Mouse (Mus musculus) forebrain, embryonic 11.5 days (tissue): ENCODE measurements at regions not wholly inside any gene's neighbourhood (a gene's known extent, or its start where the extent isn't known, plus 50 kb on each side); places are given as distances from the start of the nearest gene placed in this dataset.

Experiments used
- ATAC-seq: fragments of 200-750 bp; cut with Nextera tagmentation; replicated peaks from 2 replicates; pipeline ENCODE4 v1.8.0; 2017; ENCODE audit warnings: moderate TSS enrichment; ENCODE audit not compliant: low FRiP score
- DNase-seq: peaks from one replicate; pipeline ENCODE4 v3.0.0-alpha.2; 2017; ENCODE audit warnings: low spot score
- H3K27ac ChIP-seq: fragments of 300-500 bp; sonication (generic); 2 replicates; pipeline ENCODE4 v1.5.1; 2014; ENCODE audit warnings: low read depth, low read length
- H3K27me3 ChIP-seq: fragments of 300-500 bp; sonication (generic); 2 replicates; pipeline ENCODE4 v1.6.1; 2014; ENCODE audit warnings: mild to moderate bottlenecking, low read length, mixed read lengths; ENCODE audit not compliant: control insufficient read depth, insufficient read depth
- H3K36me3 ChIP-seq: fragments of 300-500 bp; sonication (generic); 2 replicates; pipeline ENCODE4 v1.6.1; 2014; ENCODE audit warnings: mild to moderate bottlenecking, low read length, moderate library complexity, mixed read lengths; ENCODE audit not compliant: control insufficient read depth, insufficient read depth
- H3K4me1 ChIP-seq: fragments of 300-500 bp; sonication (generic); replicated peaks from 2 replicates; pipeline ENCODE4 v1.6.1; 2014; ENCODE audit warnings: low read length, mixed read lengths; ENCODE audit not compliant: control insufficient read depth, insufficient read depth
- H3K4me2 ChIP-seq: fragments of 300-500 bp; sonication (generic); 2 replicates; pipeline ENCODE4 v1.6.1; 2014; ENCODE audit warnings: low read depth, mild to moderate bottlenecking, low read length, moderate library complexity, mixed read lengths; ENCODE audit not compliant: severe bottlenecking
- H3K4me3 ChIP-seq: fragments of 300-500 bp; sonication (generic); 2 replicates; pipeline ENCODE4 v1.5.1; 2014; ENCODE audit warnings: low read depth, low read length
- H3K9ac ChIP-seq: fragments of 300-500 bp; sonication (generic); 2 replicates; pipeline ENCODE4 v1.6.1; 2014; ENCODE audit warnings: low read length
- H3K9me3 ChIP-seq: fragments of 300-500 bp; sonication (generic); 2 replicates; pipeline ENCODE4 v1.6.1; 2016; ENCODE audit warnings: low read length, mixed read lengths; ENCODE audit not compliant: control insufficient read depth
- WGBS: fragments of 180-500 bp; shearing (Covaris S2); extraction: QIAGEN DNeasy Blood & Tissue Kit; methylation state at CpG from one replicate; pipeline ENCODE4 v1.1.7; 2014; 5-methylcytosine and 5-hydroxymethylcytosine counted together

DNA sequence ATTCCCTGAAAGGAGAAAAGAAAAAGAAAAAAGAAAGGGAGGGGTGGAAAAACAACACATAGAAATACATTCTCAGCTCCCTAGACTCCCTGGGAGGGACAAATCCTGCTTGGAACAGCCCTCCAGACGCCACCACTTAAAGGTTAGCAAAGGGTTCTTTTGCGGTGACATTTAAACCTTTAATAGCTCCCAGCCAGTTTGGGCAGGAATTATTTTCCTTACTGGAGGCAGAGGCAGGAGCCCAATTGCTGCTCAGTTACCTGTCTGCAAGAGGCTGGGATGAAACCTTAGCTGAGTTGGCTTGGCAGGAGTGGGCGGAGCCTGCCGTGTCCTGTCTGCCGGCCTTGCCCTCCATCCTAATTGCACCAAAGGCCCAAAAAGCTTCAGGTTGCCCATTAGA lies 490.4 kb upstream of the Etaa1 start:
- H3K27me3 ChIP-seq, result no peaks in the 10 kb centered on the region
- no peak overlapping the region for H3K27ac ChIP-seq
- WGBS, result 60% methylated on average over 5 of the region's 5 CpGs
- ATAC-seq, result no peak
- no peak overlapping the region for H3K4me2 ChIP-seq
- no peaks in the 10 kb centered on the region for H3K36me3 ChIP-seq
- H3K9me3 ChIP-seq, result no peaks in the 10 kb centered on the region
- H3K9ac ChIP-seq, result no peak overlapping the region
- H3K4me3 ChIP-seq, result no peak overlapping the region
- DNase-seq, result no peak
- H3K4me1 ChIP-seq, result no peaks in the 10 kb centered on the region

DNA sequence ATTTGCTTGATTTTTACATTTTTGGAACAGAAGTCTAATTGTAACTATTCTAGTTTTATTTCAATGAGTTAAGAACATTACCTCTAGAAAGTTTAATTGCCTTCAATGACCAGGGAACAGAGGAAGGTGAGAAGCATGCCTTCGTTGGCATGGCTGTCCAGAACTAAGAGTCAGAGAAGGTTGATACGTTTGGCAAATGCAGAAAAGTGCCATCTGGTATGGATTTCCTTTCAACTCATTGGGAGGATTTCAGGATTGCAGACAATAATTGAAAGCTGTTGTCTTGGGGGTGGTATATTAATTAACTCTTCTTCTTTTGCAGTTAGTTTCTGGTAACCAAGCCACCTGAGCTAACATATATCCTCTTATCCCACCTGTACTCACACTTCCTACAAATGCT lies 489.5 kb upstream of the Etaa1 start:
- DNase-seq (no peak), ATAC-seq (no peak)
- Histone ChIP-seq H3K27ac (no peak overlapping the region), H3K4me1 (no peaks in the 10 kb centered on the region), H3K4me2 (no peak overlapping the region), H3K36me3 (no peaks in the 10 kb centered on the region), H3K4me3 (no peak overlapping the region), H3K9me3 (no peaks in the 10 kb centered on the region), H3K27me3 (no peaks in the 10 kb centered on the region), H3K9ac (no peak overlapping the region)
- WGBS, result 84% methylated on average over 2 of the region's 2 CpGs

GRCm38 (mm10) chr11:18437834-18438611 lies 484.3 kb upstream of the Etaa1 start:
- H3K4me1 ChIP-seq, result no peaks in the 10 kb centered on the region
- no peak overlapping the region for H3K9ac ChIP-seq
- no peak overlapping the region for H3K4me3 ChIP-seq
- DNase-seq (no peak), ATAC-seq (no peak)
- no peaks in the 10 kb centered on the region for H3K27me3 ChIP-seq
- H3K27ac ChIP-seq, result no peak overlapping the region
- H3K9me3 ChIP-seq, result no peaks in the 10 kb centered on the region
- no peak overlapping the region for H3K4me2 ChIP-seq
- WGBS, result 92% methylated on average over 6 of the region's 6 CpGs
- H3K36me3 ChIP-seq, result no peaks in the 10 kb centered on the region

DNA sequence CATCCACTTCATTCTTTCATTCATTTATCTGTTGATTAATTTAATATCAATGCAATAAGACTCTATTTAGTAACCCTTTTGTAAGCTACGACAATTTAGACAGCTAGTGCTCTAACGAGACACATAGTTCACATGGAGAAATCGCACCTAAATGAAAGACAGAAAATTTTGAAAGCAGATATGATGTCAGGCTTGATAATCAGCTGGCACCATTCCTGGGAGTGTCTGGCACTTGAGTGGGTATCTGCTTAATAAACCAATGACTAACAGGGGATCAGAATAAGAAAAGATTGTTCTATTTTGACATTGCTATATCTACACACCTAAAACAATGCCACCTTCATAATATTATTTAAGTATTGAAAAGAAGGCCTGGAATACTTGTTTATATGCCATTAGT lies 467.4 kb upstream of the Etaa1 start:
- DNase-seq (no peak), ATAC-seq (no peak)
- no peaks in the 10 kb centered on the region for H3K4me1 ChIP-seq
- no peaks in the 10 kb centered on the region for H3K9me3 ChIP-seq
- H3K9ac ChIP-seq, result no peak overlapping the region
- no peaks in the 10 kb centered on the region for H3K27me3 ChIP-seq
- no peak overlapping the region for H3K27ac ChIP-seq
- no peaks in the 10 kb centered on the region for H3K36me3 ChIP-seq
- WGBS, result 73% methylated on average over 3 of the region's 3 CpGs
- no peak overlapping the region for H3K4me3 ChIP-seq
- H3K4me2 ChIP-seq, result no peak overlapping the region

- no peak overlapping the region for H3K4me3 ChIP-seq
- DNase-seq (no peak), ATAC-seq (no peak)
- no peak overlapping the region for H3K9ac ChIP-seq
- no peak overlapping the region for H3K4me2 ChIP-seq
- H3K27me3 ChIP-seq, result no peaks in the 10 kb centered on the region
- 78% methylated on average over 1 of the region's 1 CpGs for WGBS
- H3K4me1 ChIP-seq, result no peaks in the 10 kb centered on the region
- no peaks in the 10 kb centered on the region for H3K36me3 ChIP-seq
- no peak overlapping the region for H3K27ac ChIP-seq
- no peaks in the 10 kb centered on the region for H3K9me3 ChIP-seq
These were observed 460.1 kb upstream of the Etaa1 start for GRCm38 (mm10) chr11:18413769-18414168.

- Histone ChIP-seq H3K36me3 (no peaks in the 10 kb centered on the region), H3K4me2 (no peak overlapping the region), H3K4me1 (no peaks in the 10 kb centered on the region), H3K9me3 (no peaks in the 10 kb centered on the region), H3K27ac (no peak overlapping the region), H3K27me3 (no peaks in the 10 kb centered on the region), H3K9ac (no peak overlapping the region), H3K4me3 (no peak overlapping the region)
- 77% methylated on average over 8 of the region's 8 CpGs for WGBS
- no peak for DNase-seq
- no peak for ATAC-seq
These were observed 454.5 kb upstream of the Etaa1 start for GRCm38 (mm10) chr11:18408071-18408752.

DNA sequence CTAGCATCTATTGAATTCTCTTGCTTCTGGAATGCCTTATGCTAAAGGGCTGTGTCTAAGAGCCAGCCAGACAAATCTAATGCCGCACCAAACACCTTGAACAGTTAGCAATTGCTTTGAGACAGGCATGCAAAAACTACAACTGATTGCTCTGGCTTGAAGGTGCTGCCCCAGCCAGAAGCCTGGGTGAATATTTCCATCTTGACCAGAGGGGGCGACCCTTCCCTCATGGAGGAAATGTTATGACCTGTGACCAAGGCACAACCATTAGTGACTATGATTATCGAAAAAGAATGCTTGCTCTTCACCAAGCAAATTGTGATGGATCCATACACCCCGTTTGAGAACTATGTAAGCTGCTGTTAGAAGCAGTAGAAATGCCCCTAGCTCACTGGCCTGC lies 445.9 kb upstream of the Etaa1 start:
- H3K9me3 ChIP-seq, result no peaks in the 10 kb centered on the region
- DNase-seq (no peak), ATAC-seq (no peak)
- H3K4me2 ChIP-seq, result no peak overlapping the region
- no peaks in the 10 kb centered on the region for H3K27me3 ChIP-seq
- H3K4me3 ChIP-seq, result no peak overlapping the region
- H3K9ac ChIP-seq, result no peak overlapping the region
- H3K4me1 ChIP-seq, result no peaks in the 10 kb centered on the region
- no peak overlapping the region for H3K27ac ChIP-seq
- 63% methylated on average over 4 of the region's 4 CpGs for WGBS
- no peaks in the 10 kb centered on the region for H3K36me3 ChIP-seq

- DNase-seq (no peak), ATAC-seq (no peak)
- WGBS, result 88% methylated on average over 6 of the region's 6 CpGs
- no peaks in the 10 kb centered on the region for H3K27me3 ChIP-seq
- no peaks in the 10 kb centered on the region for H3K4me1 ChIP-seq
- no peaks in the 10 kb centered on the region for H3K9me3 ChIP-seq
- H3K27ac ChIP-seq, result no peak overlapping the region
- H3K9ac ChIP-seq, result no peak overlapping the region
- no peak overlapping the region for H3K4me2 ChIP-seq
- no peaks in the 10 kb centered on the region for H3K36me3 ChIP-seq
- no peak overlapping the region for H3K4me3 ChIP-seq
These were observed 442.7 kb upstream of the Etaa1 start for GRCm38 (mm10) chr11:18396397-18396796.

GRCm38 (mm10) chr11:18395631-18396030 lies 442.0 kb upstream of the Etaa1 start:
- no peak for DNase-seq
- Histone ChIP-seq H3K4me3 (no peak overlapping the region), H3K4me2 (no peak overlapping the region), H3K4me1 (no peaks in the 10 kb centered on the region), H3K36me3 (no peaks in the 10 kb centered on the region), H3K9me3 (no peaks in the 10 kb centered on the region), H3K27me3 (no peaks in the 10 kb centered on the region), H3K9ac (no peak overlapping the region), H3K27ac (no peak overlapping the region)
- ATAC-seq, result no peak
- WGBS, result 83% methylated on average over 4 of the region's 4 CpGs
